Mouse (Mus musculus) erythroblast, embryonic 14.5 days (primary cell): ENCODE results near the gene Rpp25l.
"Not testable (repeated sequence)": the region's sequence is repeated elsewhere in the genome, so short reads cannot be mapped to it uniquely, and the experiment has no call there.

Experiments
- GATA1 ChIP-seq: IDR thresholded peaks from 2 replicates; pipeline ENCODE4 v1.6.1; 2012; ENCODE audit warnings: low read length, inconsistent platforms, mixed read lengths
- TAL1 ChIP-seq: IDR thresholded peaks from 3 replicates; pipeline ENCODE4 v1.6.1; 2012; ENCODE audit warnings: low read length, inconsistent platforms, mixed read lengths

- TF ChIP-seq TAL1, GATA1: not testable (repeated sequence)
Measured at GRCm38 (mm10) chr4:41762688-41763114, 49.4 kb upstream of the Rpp25l start.
